Mouse (Mus musculus) CD8-positive naive resting alpha-beta T cell, adult 2 months (primary cell): ENCODE data around the gene P2ry4.

Experiments used
- DNase-seq, 2 experiments: peaks; one replicate each; pipeline ENCODE4 v3.0.0; 2022; ENCODE audit warnings: low read depth in 2 of 2, low spot score in 2 of 2

Gene P2ry4

DNA sequence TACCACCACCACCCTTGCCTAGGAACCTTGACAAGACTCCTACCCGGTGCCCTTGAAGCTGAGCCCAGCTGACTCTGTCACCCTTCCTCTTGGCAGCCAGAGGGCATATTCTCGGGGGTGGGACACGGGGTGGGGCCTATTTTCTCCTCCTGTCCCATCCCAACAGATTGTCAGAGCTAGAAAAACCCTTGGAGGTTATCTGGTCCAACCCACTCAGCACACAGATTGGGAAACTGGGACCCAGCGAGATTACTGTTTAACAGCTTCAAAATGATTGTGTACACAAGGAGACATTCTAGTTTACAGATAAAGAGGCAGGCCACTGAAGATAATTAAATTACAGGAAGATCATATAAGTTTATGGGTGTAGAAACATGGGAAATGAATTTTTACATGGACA, at the start of gene P2ry4:
Gene P2ry4, minus strand, starts transcription at position 79 of the 400 bp plus-strand sequence.
- no peak for DNase-seq

DNA sequence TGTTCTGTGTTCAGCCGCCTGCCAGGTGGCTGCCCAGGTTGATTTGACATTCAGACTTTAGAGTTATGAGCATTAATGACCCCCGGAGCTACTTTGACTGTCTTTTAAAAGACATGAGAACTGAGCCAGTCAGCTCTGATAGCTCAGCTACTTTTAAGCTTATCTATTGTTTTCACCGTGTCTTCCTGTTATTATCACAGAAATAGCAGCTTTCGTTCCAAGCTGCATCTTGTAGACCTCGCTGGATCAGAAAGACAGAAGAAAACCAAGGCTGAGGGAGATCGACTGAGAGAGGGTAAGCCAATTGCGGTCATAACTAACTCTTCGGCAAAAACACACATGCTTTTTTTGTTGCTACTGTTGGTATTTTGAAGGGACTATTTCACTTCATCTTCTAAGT, 43.8 kb upstream of the P2ry4 start:
- no peak for DNase-seq

GRCm38 (mm10) chrX:100629076-100629475, 34.4 kb upstream of the P2ry4 start:
- DNase-seq = no peak

DNA sequence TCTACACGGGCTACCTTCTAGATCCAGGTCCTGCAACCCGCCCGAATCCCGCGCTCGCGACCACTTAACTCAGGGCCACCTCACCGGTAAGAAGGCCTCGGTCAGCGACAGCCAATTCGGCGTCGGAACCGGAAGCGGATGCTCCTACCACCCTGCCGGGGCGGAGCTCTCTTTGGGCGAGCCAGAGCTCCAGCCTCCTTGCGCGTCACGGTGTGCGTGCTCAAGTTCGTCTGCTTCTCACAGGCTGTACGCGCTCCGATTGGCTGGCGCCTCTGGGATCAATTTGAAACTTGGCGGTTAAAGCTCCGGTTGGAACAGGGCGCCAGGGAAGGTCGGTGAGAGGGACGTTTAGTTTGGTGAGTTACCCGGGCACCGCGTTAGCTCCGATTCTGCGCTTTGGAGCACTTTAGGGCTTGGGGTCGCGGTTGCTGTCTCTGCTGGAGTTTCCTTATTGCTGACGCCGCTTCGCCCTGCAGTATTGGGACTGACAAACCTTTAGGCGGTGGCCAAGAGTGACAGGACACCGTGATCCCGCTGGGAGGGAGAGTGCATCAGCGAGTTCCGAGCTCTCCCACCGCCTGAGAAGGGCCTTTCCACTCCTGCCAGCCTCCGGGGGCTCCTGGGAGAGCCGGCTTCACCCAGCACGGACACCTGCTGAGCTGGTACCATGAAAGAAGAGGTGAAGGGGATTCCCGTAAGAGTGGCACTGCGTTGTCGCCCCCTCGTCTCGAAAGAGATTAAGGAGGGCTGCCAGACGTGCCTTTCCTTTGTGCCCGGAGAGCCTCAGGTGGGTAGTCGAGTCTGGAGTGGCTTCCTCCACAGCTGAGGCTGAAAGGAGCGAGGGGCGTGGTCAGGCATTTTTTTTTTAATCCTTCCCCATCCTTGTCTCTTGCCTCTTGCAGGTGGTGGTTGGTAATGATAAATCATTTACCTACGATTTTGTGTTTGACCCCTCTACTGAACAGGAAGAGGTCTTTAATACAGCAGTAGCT, 31.4 kb upstream of the P2ry4 start, which contains the start of gene Pdzd11:
Gene Pdzd11, minus strand, starts transcription at position 767 of the 992 bp plus-strand sequence.
- DNase-seq = peak; percentile 76

- no peak for DNase-seq
Observed at GRCm38 (mm10) chrX:100625546-100625801, 30.8 kb upstream of the P2ry4 start, which contains the start of gene Kif4. Gene Kif4 (plus strand): TSS chrX:100625737.

- DNase-seq = no peak
Observed at GRCm38 (mm10) chrX:100625146-100625545, 30.5 kb upstream of the P2ry4 start.

DNA sequence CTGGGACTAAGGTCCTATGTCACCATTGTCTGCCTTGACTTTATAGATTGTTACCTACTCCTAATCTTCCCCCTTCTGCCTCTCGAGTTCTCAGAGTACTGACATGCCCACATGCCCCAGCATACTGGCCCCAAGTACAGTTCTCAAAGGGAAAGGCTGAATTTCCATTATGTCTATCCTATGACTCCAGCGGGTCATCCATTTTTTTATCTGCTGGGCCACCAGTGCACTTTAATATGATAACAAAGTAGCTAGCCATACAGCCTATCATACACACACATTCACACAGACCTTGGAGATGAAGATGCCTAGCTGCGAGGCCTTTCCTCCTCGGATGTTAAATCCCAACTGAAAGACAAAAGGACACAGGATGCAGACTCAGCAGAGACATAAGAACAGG, 29.6 kb upstream of the P2ry4 start:
- no peak for DNase-seq

- DNase-seq = no peak
Observed at GRCm38 (mm10) chrX:100621366-100621765, 26.7 kb upstream of the P2ry4 start.

DNA sequence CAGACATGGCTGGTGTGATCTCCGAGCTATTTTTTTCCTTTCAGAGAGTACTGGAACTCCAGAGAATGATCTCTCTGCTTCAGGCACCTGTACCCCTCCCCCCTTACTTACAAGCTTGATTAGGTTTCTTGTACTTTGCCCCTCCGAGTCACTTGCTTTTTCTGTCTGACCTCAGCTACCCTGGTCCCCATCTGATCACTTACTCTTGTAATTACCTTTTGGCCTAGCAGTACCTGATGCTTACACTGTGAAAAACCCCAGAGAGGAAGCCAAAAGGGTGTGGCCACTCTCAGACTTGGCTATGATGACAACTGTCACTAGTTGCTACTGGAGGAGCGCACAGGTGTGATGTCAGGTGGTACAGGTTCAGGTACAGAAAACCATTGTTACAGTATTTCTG, 23.8 kb upstream of the P2ry4 start:
- no peak for DNase-seq

- no peak for DNase-seq
Observed at GRCm38 (mm10) chrX:100605314-100605713, 10.6 kb upstream of the P2ry4 start, which contains the start of gene Arr3. Gene Arr3 (plus strand): TSS chrX:100605497.

DNA sequence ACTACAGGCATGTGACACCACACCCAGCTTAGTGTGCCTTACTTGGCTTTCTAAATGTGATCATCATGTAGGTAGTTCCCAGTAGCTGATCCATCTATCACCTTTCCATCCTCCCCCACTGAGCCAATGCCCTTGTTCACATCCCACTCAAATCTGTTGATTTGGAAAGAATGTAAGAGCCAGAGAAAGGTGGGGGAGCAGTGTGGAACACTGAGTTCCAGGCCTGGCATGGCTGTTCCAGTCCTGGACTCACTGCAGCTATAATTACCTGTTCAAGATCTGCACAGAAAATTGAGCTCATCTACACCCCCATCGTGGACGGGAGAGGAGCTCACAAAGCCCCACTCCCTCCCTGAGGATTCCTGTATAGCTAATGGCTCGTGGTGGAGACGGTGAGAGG, 5.1 kb upstream of the P2ry4 start:
- DNase-seq = no peak

GRCm38 (mm10) chrX:100597439-100597838, 2.8 kb upstream of the P2ry4 start:
- DNase-seq = no peak

- DNase-seq = no peak
Observed at GRCm38 (mm10) chrX:100571951-100572350, 22.7 kb downstream of the P2ry4 start, which contains the start of gene Awat1. Gene Awat1 (plus strand): TSS chrX:100572251.

- no peak for DNase-seq
Observed at GRCm38 (mm10) chrX:100565696-100566095, 29.0 kb downstream of the P2ry4 start.

- DNase-seq = no peak
Observed at GRCm38 (mm10) chrX:100556026-100556425, 38.6 kb downstream of the P2ry4 start.
